Mouse (Mus musculus): ENCODE data around the gene Ttll13.

DNA sequence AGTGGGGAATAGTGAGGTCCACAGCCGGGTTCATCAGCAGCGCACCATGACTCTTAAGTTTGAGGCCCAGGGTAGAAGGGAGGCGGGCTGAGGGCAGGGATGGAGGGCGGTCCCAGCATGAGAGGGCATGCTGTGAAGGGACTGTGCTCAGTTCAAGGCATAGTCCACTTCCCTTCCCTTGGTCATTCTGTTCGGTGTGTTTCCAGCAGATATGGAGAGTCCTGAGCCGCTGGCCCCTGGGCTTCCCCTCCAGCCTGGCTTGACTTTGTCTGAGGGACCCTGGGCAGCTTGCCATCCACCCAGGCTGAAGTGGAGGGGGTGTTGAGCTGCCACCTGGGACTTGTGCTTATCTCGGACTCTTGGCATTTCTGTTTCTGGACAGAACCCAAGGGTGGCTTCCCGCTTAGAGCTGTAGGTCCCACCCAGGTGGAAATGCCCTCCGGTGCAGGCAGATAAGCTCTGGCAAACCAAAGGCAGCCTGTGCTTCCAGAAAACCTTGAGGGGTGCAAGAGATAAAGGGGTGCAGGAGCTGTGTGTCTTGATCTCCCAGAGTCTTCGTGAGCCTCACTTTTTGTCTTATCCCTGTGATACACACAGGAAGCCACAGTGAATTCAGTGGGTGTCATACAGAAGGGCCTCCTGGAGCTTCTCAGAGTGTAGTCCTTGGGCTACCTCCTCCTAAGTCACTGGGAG is 37.3 kb upstream of the Ttll13 start:
- TF ChIP-seq CTCF (IDR thresholded peaks at IDR 0.05; ENCODE audit: insufficient read depth, low read depth, low read length) (no peak), POLR2A (IDR thresholded peaks at IDR 0.05; ENCODE audit: insufficient read depth, low read depth, low read length) (no peak)

Data from olfactory bulb, adult 2 months (tissue).